ENCODE assay signal across 9 mouse cellular contexts in genomic region chr4:106989226-106989983, GRCm38 (mm10).
DNase-seq lines count a peak whose midpoint lies in the region; ATAC-seq and TF ChIP-seq lines count a peak whose summit lies in the region.
"Had no signal": no experiment of that assay in that cellular context is flagged by ENCODE, and none has a peak within 500 bp of the region (broad histone marks: within the 10 kb centered on the region; RNA-seq: fewer than 3 reads in every experiment).

No protein-coding gene starts in this region.

- H3K4me3 ChIP-seq in kidney, adult 2 months (ENCODE audit: insufficient read depth, low read depth, low read length) = no peak overlapping the region
- H3K4me3 ChIP-seq in MEL (ENCODE audit: control insufficient read depth in 1 of 2, insufficient read depth in 1 of 2, low read depth in 2 of 2, low read length in 2 of 2) = no peak overlapping the region
- no peak overlapping the region for H3K4me3 ChIP-seq in limb, embryonic 14.5 days (replicated peaks; ENCODE audit: low read length)
- H3K4me3 ChIP-seq in stomach, postnatal 0 days (ENCODE audit: low read depth, low read length) = no peak overlapping the region
- H3K4me3 ChIP-seq: lung, embryonic 15.5 days had no signal

- H3K9me3 ChIP-seq in MEL (replicated peaks; ENCODE audit: insufficient read depth, low read length) = no peaks in the 10 kb centered on the region
- H3K9me3 ChIP-seq in limb, embryonic 14.5 days (ENCODE audit: control insufficient read depth, low read length) = no peaks in the 10 kb centered on the region
- H3K9me3 ChIP-seq in stomach, postnatal 0 days (ENCODE audit: control insufficient read depth, low read length) = no peaks in the 10 kb centered on the region
- H3K9me3 ChIP-seq: lung, embryonic 15.5 days had no signal

- TF ChIP-seq POLR2A in kidney, adult 2 months (IDR thresholded peaks at IDR 0.05; ENCODE audit: low read depth, low read length) = no peak
- no peak for TF ChIP-seq POLR2A in MEL (IDR thresholded peaks at IDR 0.05; ENCODE audit: control insufficient read depth in 1 of 2, insufficient read depth in 1 of 2, low read depth in 1 of 2, low read length in 2 of 2, poor library complexity in 1 of 2)
- no peak for TF ChIP-seq POLR2A in limb, embryonic 14.5 days (IDR thresholded peaks at IDR 0.05; ENCODE audit: borderline replicate concordance, extremely low read depth, insufficient read depth, insufficient read length)

- TF ChIP-seq RAD21 in MEL (IDR thresholded peaks at IDR 0.05; ENCODE audit: low read depth, low read length) = peak; percentile 28

- peak overlapping the region; percentile 25; the same call in 1 of the 2 replicates for H3K27ac ChIP-seq in kidney, adult 2 months (ENCODE audit: insufficient read depth, low read depth, low read length)
- H3K27ac ChIP-seq in MEL (ENCODE audit: control insufficient read depth, low read depth, low read length) = no peak overlapping the region
- H3K27ac ChIP-seq in limb, embryonic 14.5 days (replicated peaks; ENCODE audit: low read depth, low read length) = 0 out of 2 replicates have a peak overlapping the region, but pooled peaks have one; percentile 33
- H3K27ac ChIP-seq in stomach, postnatal 0 days (replicated peaks) = peak overlapping the region; percentile 49

- no peak overlapping the region for H3K9ac ChIP-seq in MEL (ENCODE audit: control insufficient read depth, low read depth, low read length, poor library complexity, severe bottlenecking)
- H3K9ac ChIP-seq in limb, embryonic 14.5 days (ENCODE audit: low read depth, low read length, severe bottlenecking) = no peak overlapping the region
- no peak overlapping the region for H3K9ac ChIP-seq in stomach, postnatal 0 days (ENCODE audit: low read length)
- H3K9ac ChIP-seq: lung, embryonic 15.5 days had no signal

- H3K4me1 ChIP-seq in kidney, adult 2 months (ENCODE audit: control insufficient read depth, insufficient read depth, low read length) = peaks cover 21% of the 10 kb centered on the region
- peaks cover 0 to 10% of the 10 kb centered on the region in 2 experiments; a peak in 2 of 4 replicates for H3K4me1 ChIP-seq in MEL (ENCODE audit: control insufficient read depth in 1 of 2, insufficient read depth in 2 of 2, low read length in 2 of 2)
- peaks cover 51% of the 10 kb centered on the region for H3K4me1 ChIP-seq in limb, embryonic 14.5 days (ENCODE audit: control insufficient read depth, insufficient read depth, low read length)
- peaks cover 8% of the 10 kb centered on the region for H3K4me1 ChIP-seq in stomach, postnatal 0 days (replicated peaks; ENCODE audit: control insufficient read depth, insufficient read depth)

- DNase-seq in kidney, adult 2 months = peak; percentile 58
- DNase-seq in kidney, postnatal 4 days = no peak
- peak; percentile 37 for DNase-seq in MEL (ENCODE audit: low read depth, low spot score)
- peak; percentile 78 for DNase-seq in embryo, embryonic 10.5 days (ENCODE audit: low spot score)
- DNase-seq in limb, embryonic 14.5 days (ENCODE audit: low spot score) = no peak
- no peak for DNase-seq in stomach, postnatal 0 days (ENCODE audit: low spot score)
- no peak for DNase-seq in heart, postnatal 4 days

- no peak for TF ChIP-seq EP300 in MEL (IDR thresholded peaks at IDR 0.05; ENCODE audit: low read depth in 1 of 2, low read length in 2 of 2)
- TF ChIP-seq EP300 in stomach, postnatal 0 days (optimal IDR thresholded peaks at IDR 0.05) = no peak

- TF ChIP-seq CTCF in kidney, adult 2 months (conservative IDR thresholded peaks at IDR 0.05; ENCODE audit: insufficient read depth, insufficient read length, low read depth, low read length) = peak; percentile 88
- peak; percentile 48 to 60 (median 57) for TF ChIP-seq CTCF in MEL (IDR thresholded peaks at IDR 0.05 in 2 of 3, conservative IDR thresholded peaks at IDR 0.05 in 1 of 3; ENCODE audit: control insufficient read depth in 1 of 3, insufficient read depth in 1 of 3, low read depth in 2 of 3, low read length in 3 of 3, poor library complexity in 1 of 3, severe bottlenecking in 1 of 3)
- peak; percentile 79 for TF ChIP-seq CTCF in stomach, postnatal 0 days (IDR thresholded peaks at IDR 0.05; ENCODE audit: low read depth)

- peaks cover 5% of the 10 kb centered on the region for H3K79me2 ChIP-seq in MEL (ENCODE audit: control insufficient read depth, insufficient read depth, low read length, poor library complexity)

- 71% methylated on average over 10 of the region's 10 CpGs for WGBS in kidney, adult 2 months
- WGBS in limb, embryonic 14.5 days = 62% methylated on average over 10 of the region's 10 CpGs
- 59% methylated on average over 10 of the region's 10 CpGs for WGBS in stomach, postnatal 0 days

- no peaks in the 10 kb centered on the region for H3K36me3 ChIP-seq in kidney, adult 2 months (ENCODE audit: control insufficient read depth, insufficient read depth, low read length)
- peaks cover 0 to 8% of the 10 kb centered on the region in 2 experiments; a peak in 2 of 4 replicates for H3K36me3 ChIP-seq in MEL (ENCODE audit: control insufficient read depth in 1 of 2, insufficient read depth in 2 of 2, low read length in 2 of 2)
- H3K36me3 ChIP-seq in limb, embryonic 14.5 days (ENCODE audit: control insufficient read depth, insufficient read depth, low read length) = 0 out of 2 replicates have a peak, but pooled peaks cover 5% of the 10 kb centered on the region
- no peaks in the 10 kb centered on the region for H3K36me3 ChIP-seq in stomach, postnatal 0 days (ENCODE audit: control insufficient read depth, insufficient read depth, low read length)
- H3K36me3 ChIP-seq: lung, embryonic 15.5 days had no signal

- no peaks in the 10 kb centered on the region for H3K27me3 ChIP-seq in kidney, adult 2 months (replicated peaks; ENCODE audit: control insufficient read depth, insufficient read depth, low read length)
- H3K27me3 ChIP-seq in MEL (ENCODE audit: control insufficient read depth in 1 of 2, insufficient read depth in 2 of 2, low read length in 2 of 2) = no peaks in the 10 kb centered on the region
- H3K27me3 ChIP-seq in limb, embryonic 14.5 days (ENCODE audit: control insufficient read depth, insufficient read depth, low read length) = no peaks in the 10 kb centered on the region
- no peaks in the 10 kb centered on the region for H3K27me3 ChIP-seq in stomach, postnatal 0 days (ENCODE audit: control insufficient read depth, insufficient read depth, low read length)
- H3K27me3 ChIP-seq: lung, embryonic 15.5 days had no signal

- ATAC-seq in limb, embryonic 14.5 days (ENCODE audit: low FRiP score, low read depth) = no peak
- no peak for ATAC-seq in stomach, postnatal 0 days (ENCODE audit: low FRiP score, low TSS enrichment)
- no peak for ATAC-seq in granulocyte monocyte progenitor cell, adult 5-6 weeks (replicated peaks; ENCODE audit: poor library complexity, severe bottlenecking)

- H3K4me2 ChIP-seq in limb, embryonic 14.5 days (replicated peaks; ENCODE audit: low read depth, low read length, severe bottlenecking) = no peak overlapping the region
- H3K4me2 ChIP-seq in stomach, postnatal 0 days (replicated peaks; ENCODE audit: low read depth) = no peak overlapping the region
- H3K4me2 ChIP-seq: lung, embryonic 15.5 days had no signal

TF ChIP-seq in MEL, 35 proteins besides CTCF, POLR2A, EP300 and RAD21:
- TF ChIP-seq CHD1 (IDR thresholded peaks at IDR 0.05; ENCODE audit: low read depth, low read length) = no peak
- TF ChIP-seq SMC3 (IDR thresholded peaks at IDR 0.05; ENCODE audit: low read depth, low read length) = peak; percentile 62

Comparison
In these comparisons a context has a peak if more than half of its experiments do, and no peak if none do; other contexts are left out.
1. DNase-seq: peak in kidney, adult 2 months (single experiment), MEL (single experiment) and embryo, embryonic 10.5 days (single experiment); none in kidney, postnatal 4 days (0 of 2), limb, embryonic 14.5 days (single experiment), stomach, postnatal 0 days (single experiment) and heart, postnatal 4 days (single experiment).
2. Peak in every context shown above with its lines, with median percentiles within 50 percentile points of each other: CTCF ChIP-seq.